Mouse (Mus musculus): ENCODE results near the gene Wee1. TPM values are rescaled to one million over a fixed set of nuclear protein-coding genes. Genes with fewer than 3 reads are reported as not detected.

Wee1 gene
- 2.1 and 5.5 TPM in 2 replicates for polyA plus RNA-seq (2012; rRNA removed; ENCODE audit: low replicate concordance)

GRCm38 (mm10) chr7:110121516-110122288, at the start of gene Wee1:
Gene Wee1 (plus strand): TSS chr7:110122046.

Other genes with a start within 250 kb of the Wee1 start
- 76.8 and 116 TPM in 2 replicates for gene Dennd5a, start 161.6 kb upstream of the Wee1 start, polyA plus RNA-seq (2012; rRNA removed; ENCODE audit: low replicate concordance)
- 19.1 and 21.5 TPM in 2 replicates for gene Tmem41b, start 135.1 kb upstream of the Wee1 start, polyA plus RNA-seq (2012; rRNA removed; ENCODE audit: low replicate concordance)
- gene Ipo7, start 103.8 kb upstream of the Wee1 start, polyA plus RNA-seq (2012; rRNA removed; ENCODE audit: low replicate concordance) = 19.5 and 24.1 TPM in 2 replicates
- gene Zfp143, start 60.8 kb upstream of the Wee1 start, polyA plus RNA-seq (2012; rRNA removed; ENCODE audit: low replicate concordance) = 11.8 and 28.6 TPM in 2 replicates
- 23.5 and 41.9 TPM in 2 replicates for gene Swap70, start 99.7 kb downstream of the Wee1 start, polyA plus RNA-seq (2012; rRNA removed; ENCODE audit: low replicate concordance)

Measured in mammary gland, adult 2 months (tissue).